Mouse (Mus musculus) yolk sac, embryonic 10.5 days (tissue): ENCODE data around the gene Acss1.

ENCODE experiments used
- DNase-seq: peaks from one replicate; pipeline ENCODE4 v3.0.0-alpha.2; 2017; ENCODE audit warnings: low spot score

Gene Acss1

GRCm38 (mm10) chr2:150638370-150638733 is 29.9 kb downstream of the Acss1 start:
- DNase-seq, result no peak

GRCm38 (mm10) chr2:150637702-150638369 is 30.5 kb downstream of the Acss1 start:
- no peak for DNase-seq

DNA sequence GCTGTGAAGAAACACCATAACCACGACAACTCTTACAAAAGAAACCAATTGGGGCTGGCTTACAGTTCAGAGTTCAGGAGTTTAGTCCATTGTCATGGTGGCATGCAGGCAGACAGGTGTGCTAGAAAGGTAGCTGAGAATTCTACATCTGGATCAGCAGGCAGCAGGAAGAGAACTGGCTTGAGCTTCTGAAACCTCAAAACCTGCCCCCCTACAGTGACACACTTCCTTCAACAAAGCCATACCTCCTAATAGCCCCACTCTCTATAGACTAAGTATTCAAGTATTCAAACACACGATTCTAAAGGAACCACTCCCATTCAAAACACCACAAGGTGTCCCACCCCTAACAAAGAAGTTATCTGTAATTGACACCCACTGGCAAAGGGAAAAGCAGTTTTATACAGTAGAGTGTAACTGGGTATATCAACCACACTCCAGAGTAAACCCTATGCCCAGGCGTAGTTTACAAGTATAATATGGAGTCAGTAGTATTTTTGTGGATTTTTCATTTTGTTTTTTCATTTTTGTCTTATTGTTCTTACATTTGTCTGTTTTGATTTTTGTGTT is 32.3 kb downstream of the Acss1 start:
- no peak for DNase-seq

GRCm38 (mm10) chr2:150629255-150629654 is 39.0 kb downstream of the Acss1 start:
- DNase-seq, result no peak

GRCm38 (mm10) chr2:150627140-150627539 is 41.2 kb downstream of the Acss1 start:
- DNase-seq, result no peak

- no peak for DNase-seq
These were observed 43.4 kb downstream of the Acss1 start for GRCm38 (mm10) chr2:150624926-150625325.

DNA sequence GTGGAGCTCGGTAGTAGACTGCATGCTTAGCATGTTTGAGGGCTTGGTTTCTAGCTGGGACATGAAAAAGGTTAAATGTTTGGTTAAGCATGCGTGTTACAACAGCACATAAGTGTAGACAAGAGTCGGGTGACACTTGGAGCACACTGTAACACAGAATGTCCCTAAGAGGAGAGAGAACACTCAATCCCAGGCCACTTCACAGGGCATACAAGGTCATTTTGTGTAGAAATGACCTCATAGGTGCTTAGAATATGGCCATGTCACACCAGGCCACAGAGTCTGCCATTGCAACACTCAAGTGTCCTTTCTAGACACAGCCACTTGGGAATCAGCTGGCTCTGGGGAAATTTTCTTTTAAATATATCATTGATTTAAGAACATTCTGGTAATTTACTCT is 44.3 kb downstream of the Acss1 start:
- DNase-seq, result no peak

DNA sequence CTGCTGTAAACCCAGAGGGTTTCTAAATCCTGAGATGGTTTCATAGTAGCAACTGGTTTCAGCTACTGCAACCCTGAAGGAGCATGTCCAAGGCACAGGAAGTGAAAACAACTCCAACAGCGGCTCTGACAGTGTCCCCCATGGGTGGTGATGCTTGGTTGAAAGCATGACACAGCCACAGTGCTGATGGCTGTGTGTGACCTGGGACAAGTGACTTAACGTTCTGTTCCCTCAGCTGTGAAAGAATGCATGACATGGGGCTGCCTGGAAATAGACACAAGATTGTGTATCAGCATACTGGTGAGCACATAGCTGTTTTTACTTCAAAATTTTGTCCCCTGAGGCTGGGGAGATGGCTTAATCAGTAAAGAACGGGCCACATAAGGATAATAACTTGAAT is 46.6 kb downstream of the Acss1 start:
- DNase-seq, result no peak

DNA sequence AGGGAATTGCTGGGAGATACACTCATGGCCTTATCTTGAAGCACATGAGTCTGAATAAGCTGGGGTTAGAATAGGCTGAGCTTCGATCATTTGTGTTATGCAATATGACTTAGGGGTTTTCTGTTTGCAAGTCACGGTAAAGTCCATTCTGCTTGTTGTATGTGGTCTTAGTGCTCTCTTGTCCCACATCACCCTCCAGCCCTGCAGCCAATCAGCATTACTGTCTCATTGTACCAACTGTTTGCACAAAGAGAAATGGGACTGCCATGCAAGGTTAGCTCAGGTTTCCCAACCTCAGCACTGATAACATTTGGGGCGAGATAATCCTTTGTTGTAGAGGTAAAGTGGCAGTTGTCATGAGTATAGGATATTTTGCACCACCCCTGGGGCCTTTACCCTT is 58.2 kb downstream of the Acss1 start:
- peak; percentile 36 for DNase-seq

GRCm38 (mm10) chr2:150608872-150609560 is 59.3 kb downstream of the Acss1 start:
- peak; percentile 71 for DNase-seq

- peak; percentile 93 for DNase-seq
These were observed 60.1 kb downstream of the Acss1 start, which contains the start of gene Apmap for GRCm38 (mm10) chr2:150608087-150608799. Gene Apmap, minus strand, starts transcription at chr2:150608567.

DNA sequence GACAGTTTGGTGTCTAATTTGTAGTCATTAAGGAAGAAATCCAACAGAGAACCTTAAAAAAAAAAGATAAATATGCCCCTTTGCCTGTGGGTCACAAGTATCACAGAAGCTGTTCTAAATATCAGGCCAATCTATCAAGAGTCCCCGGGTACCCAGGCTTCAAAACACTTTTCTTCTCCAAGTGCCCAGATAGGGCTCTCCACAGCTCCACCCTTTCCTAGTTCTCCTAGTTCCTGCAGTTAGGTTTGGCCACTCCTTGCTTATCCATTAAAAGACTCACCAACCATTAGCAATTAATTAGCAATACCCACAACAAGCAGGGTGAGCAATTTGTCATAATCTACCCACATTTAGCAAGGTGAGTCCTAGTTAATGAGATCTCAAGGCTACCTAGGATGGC is 61.2 kb downstream of the Acss1 start:
- DNase-seq, result no peak

DNA sequence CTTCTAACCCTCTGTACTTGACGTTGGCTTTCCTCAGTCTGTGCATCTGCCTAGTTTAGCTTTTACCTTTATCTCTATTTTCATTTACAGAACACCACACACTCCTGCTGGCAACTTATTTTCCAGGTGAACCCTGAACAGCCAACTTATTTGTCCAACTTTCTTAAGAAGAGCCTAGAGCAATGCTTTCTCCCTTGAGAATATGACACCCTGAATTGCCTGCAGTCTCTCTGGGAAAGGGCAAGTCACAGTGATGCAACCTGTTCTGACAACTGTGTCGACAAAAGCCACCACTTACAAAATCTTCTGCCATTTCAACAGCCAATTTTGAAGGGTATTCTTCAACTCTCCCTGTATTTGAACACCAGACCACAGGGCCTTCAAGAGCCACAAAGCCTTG is 63.5 kb downstream of the Acss1 start:
- DNase-seq, result no peak

DNA sequence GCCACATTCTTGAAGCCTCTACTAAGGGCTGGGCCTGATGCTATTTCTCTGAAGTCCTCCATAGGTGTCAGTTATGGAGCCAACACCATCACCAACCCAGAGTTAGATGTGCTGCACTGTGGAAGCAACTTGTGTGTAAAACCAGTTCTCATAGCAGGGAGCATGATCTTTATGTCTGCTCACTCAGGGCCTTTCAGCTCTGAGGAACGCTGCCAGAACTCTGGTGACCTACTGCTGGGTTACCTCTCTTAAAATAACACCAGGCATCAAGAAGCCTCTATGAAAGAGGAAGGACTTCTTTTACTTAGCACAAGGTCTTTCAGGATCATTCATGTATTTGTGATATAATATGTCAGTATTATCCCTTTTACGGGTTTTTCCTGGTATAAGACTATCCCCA is 66.1 kb downstream of the Acss1 start:
- DNase-seq, result no peak

DNA sequence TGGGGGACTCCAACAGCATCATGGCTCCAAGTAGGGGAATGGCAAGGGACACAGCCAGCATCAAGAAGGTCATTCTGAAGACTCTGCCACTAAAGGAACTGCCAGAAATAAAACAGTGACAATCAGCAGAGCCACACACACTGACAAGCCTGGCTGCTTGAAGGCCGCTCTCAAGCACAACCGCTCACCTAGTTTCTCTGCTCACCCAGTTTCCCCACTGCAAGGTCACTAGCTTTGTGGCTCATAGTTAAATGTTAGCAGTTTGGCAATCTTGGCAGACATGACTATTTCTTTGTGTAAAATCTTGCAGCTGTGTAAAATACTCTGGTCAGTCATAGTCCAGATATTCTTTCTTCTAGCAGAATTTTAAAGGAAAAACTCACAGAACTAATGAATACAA is 68.0 kb downstream of the Acss1 start:
- no peak for DNase-seq

GRCm38 (mm10) chr2:150595411-150596190 is 72.7 kb downstream of the Acss1 start:
- DNase-seq, result no peak

DNA sequence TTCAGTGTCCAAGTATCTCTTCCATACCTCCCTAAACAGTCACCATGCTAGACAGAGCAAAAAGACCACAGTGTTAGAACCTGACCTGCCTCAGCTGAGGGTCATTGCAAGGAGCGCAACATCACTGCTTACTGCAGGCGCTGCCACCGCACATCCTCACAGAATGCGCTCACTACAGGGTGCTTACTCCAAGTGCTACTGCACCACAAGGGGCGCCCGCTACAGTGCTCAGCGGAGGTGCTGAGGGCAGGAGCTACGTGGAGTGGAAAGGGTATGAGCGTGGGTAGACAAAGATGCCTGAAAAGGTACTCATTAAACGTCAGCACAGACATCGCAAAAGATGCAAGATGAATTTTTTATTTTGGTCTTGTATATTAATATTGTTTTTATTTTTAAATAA is 79.2 kb downstream of the Acss1 start:
- no peak for DNase-seq

DNA sequence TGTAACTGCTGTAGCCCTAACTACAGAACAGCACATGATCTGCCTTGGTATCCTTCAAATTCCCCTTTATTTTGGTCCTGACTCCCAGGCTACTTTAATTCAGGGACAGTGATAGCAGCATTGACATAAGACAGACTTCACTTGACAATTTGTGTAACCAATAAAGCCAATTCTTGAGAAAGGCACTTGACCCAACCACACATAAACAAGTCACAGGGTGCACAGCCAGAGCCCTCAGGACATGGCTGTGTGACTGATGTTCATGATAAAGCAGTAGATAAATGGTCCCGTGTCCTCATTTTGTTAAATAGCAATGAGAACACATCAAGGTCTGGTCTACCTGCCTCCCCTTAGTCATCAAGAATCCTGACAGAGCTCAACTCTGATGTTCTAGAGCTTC is 88.7 kb downstream of the Acss1 start:
- DNase-seq, result no peak

- DNase-seq, result no peak
These were observed 89.7 kb downstream of the Acss1 start for GRCm38 (mm10) chr2:150578603-150579002.

DNA sequence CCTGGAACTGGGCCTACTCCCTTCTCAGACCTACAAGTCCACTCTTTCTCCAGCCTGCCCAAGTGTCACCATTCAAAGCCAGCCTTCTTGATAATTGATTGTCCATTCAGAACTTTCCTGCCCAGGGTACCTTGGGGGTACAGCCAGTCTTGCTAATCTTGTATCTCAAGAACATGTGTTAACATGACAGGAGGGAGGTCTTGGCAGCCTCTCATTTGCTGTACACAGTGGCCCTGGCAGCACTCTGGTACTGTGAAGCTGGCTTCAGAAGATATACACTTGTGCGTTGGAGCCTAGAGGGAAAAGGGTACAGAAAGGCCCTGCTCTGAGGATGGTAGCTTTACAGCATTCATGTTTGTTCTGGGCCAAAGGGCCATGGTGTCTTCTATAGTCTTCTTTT is 92.0 kb downstream of the Acss1 start:
- DNase-seq, result no peak

- no peak for DNase-seq
These were observed 95.8 kb downstream of the Acss1 start for GRCm38 (mm10) chr2:150572463-150572862.

- no peak for DNase-seq
These were observed 97.5 kb downstream of the Acss1 start for GRCm38 (mm10) chr2:150570761-150571160.
